Mouse (Mus musculus): ENCODE measurements around the gene Yap1. TPM values are rescaled to one million over a fixed set of nuclear protein-coding genes. Genes with fewer than 3 reads are reported as not detected.
A peak's percentile ranks its signal among the peaks of the same experiment; 100 is the strongest.

Gene Yap1
- polyA plus RNA-seq, 1 experiment from 2014 or later = 48.1 TPM

DNA sequence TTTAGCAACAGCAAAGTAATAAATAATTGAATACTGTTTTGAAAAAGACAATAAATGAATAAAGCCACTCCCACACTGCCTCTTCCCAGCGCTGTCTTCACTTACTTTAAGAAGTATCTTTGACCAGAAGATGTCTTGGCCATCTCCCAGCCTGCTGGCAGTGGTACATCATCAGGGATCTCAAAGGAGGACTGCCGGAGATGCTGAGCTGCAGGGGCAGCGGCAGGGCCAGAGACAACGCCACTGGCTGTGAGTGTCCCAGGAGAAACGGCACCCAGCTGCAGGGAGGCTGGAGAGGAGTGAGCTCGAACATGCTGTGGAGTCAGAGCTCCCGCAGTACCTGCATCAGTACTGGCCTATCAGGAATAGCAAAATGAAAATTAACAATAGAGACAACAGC lies 3.0 kb downstream of the Yap1 start:
- WGBS = 48% methylated on average over 7 of the region's 7 CpGs
- Histone ChIP-seq H3K4me3 (peak overlapping the region; percentile 22), H3K36me3 (peaks cover 45% of the 10 kb centered on the region), H3K27ac (no peak overlapping the region), H3K27me3 (no peaks in the 10 kb centered on the region), H3K9ac (no peak overlapping the region), H3K9me3 (no peaks in the 10 kb centered on the region), H3K4me1 (peaks cover 43% of the 10 kb centered on the region), H3K4me2 (replicated peaks) (peak overlapping the region; percentile 49)
- no peak for ATAC-seq (ENCODE audit: low FRiP score, low read depth)

DNA sequence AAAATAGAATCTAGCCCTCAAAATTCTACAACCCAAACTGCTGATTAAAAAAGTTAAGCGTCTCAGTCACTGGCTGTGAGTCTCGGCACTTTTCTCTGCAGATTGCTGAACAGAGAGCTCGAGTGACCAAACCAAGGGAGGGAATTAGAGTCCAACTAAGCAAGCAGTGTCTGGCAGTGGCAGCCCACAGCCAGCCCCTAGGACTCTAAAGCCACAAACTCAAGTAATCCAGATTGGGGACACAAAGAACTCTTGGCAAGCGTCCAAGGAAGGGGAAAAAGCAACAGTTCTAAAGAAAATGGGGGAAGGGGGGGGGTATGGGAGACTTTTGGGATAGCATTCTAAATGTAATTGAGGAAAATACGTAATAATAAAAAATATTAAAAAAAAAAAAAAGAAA lies 10.1 kb downstream of the Yap1 start:
- Histone ChIP-seq H3K9ac (no peak overlapping the region), H3K36me3 (peaks cover 80% of the 10 kb centered on the region), H3K9me3 (no peaks in the 10 kb centered on the region), H3K27ac (no peak overlapping the region), H3K4me1 (peaks cover 22% of the 10 kb centered on the region), H3K27me3 (no peaks in the 10 kb centered on the region), H3K4me2 (replicated peaks) (no peak overlapping the region), H3K4me3 (no peak overlapping the region)
- ATAC-seq (ENCODE audit: low FRiP score, low read depth) = no peak
- 69% methylated on average over 5 of the region's 5 CpGs for WGBS

DNA sequence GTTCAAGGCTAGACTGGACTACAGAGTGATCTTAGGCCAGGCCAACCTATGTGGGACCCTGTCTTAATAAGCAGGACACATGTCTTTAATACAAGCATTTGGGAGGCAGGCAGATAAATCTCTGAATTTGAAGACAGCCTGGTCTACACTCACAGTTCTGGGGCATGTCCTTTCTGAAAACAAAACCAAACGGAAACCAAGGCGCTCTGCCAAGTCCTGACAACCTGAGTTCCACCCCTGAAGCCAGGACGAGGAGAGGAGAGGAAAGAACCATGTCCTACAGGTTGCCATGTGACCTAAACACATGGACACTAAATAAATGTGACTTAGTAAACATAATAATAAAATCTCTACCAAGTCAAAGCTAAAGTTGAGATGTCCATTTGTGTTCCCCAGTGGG lies 11.7 kb downstream of the Yap1 start:
- Histone ChIP-seq H3K27ac (no peak overlapping the region), H3K9ac (no peak overlapping the region), H3K4me3 (no peak overlapping the region), H3K4me1 (peaks cover 9% of the 10 kb centered on the region; the same call in 1 of the 2 replicates), H3K9me3 (no peaks in the 10 kb centered on the region), H3K27me3 (no peaks in the 10 kb centered on the region), H3K4me2 (replicated peaks) (no peak overlapping the region), H3K36me3 (peaks cover 78% of the 10 kb centered on the region)
- no peak for ATAC-seq (ENCODE audit: low FRiP score, low read depth)
- WGBS = 62% methylated on average over 3 of the region's 3 CpGs

DNA sequence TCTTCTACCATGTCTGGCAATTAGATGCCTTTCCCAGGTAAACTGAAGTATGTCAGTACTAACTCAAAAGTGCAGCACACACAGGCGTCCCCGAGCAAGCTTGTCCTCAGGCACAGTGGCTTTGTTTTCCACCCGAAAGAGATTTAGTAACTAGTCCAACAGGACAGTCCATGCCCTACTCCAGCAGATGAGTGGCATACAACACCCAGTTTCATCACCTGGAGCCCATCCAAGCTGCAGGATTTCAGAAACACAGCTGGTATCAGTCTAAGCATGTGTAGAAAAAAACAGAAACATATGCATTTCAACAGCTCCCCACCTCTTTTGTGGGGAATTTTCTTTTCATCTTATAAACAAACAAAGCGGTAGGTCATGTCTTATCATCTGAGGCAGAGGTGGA lies 13.5 kb downstream of the Yap1 start:
- Histone ChIP-seq H3K27me3 (no peaks in the 10 kb centered on the region), H3K9ac (no peak overlapping the region), H3K36me3 (peaks cover 82% of the 10 kb centered on the region), H3K4me1 (peaks cover 9% of the 10 kb centered on the region; the same call in 1 of the 2 replicates), H3K9me3 (no peaks in the 10 kb centered on the region), H3K4me2 (replicated peaks) (no peak overlapping the region), H3K4me3 (no peak overlapping the region), H3K27ac (no peak overlapping the region)
- 85% methylated on average over 4 of the region's 4 CpGs for WGBS
- ATAC-seq (ENCODE audit: low FRiP score, low read depth) = no peak

DNA sequence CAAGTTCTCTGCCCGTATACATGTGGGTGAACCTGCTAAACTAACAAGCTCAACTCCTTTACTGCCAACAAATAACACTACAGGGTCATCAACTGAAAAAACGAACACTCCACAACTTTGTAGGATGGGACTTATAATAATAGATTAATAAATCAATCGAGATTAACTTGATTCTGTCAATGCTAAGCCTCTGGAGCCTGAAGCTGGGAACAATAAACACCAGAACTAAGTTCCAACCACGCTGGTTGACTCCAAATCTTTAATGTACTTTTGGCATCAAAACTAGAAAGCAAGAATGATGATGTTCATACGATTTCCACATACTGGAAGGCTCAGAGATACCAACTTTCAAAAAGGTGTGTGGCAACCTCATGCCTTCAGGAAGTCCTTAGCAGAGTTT lies 17.3 kb downstream of the Yap1 start:
- H3K27me3 ChIP-seq = no peaks in the 10 kb centered on the region
- H3K27ac ChIP-seq = no peak overlapping the region
- no peak overlapping the region for H3K9ac ChIP-seq
- H3K9me3 ChIP-seq = no peaks in the 10 kb centered on the region
- no peak overlapping the region for H3K4me2 ChIP-seq (replicated peaks)
- no peak overlapping the region for H3K4me3 ChIP-seq
- no peak for ATAC-seq (ENCODE audit: low FRiP score, low read depth)
- peaks cover 63% of the 10 kb centered on the region for H3K36me3 ChIP-seq
- WGBS = 86% methylated on average over 5 of the region's 5 CpGs
- peaks cover 12% of the 10 kb centered on the region for H3K4me1 ChIP-seq

DNA sequence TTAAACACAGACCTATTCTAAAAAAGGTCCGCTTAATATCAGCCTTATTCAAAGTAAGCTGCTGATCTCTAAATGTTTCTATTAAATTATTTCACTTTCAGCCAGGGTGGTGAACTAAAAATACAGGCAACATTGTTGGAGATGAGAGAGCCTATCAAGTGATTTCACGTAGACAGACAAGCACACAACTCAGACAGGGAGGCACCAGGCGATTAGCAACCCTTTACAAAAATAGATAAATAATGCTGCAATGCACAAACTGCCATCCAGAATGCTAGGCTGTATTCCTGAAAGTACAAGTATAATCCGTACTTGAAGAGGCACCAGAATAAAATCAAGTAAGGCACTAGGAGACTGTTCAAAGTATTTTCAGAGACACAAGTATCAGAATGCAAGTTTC lies 20.1 kb downstream of the Yap1 start:
- no peaks in the 10 kb centered on the region for H3K27me3 ChIP-seq
- no peak overlapping the region for H3K4me2 ChIP-seq (replicated peaks)
- no peaks in the 10 kb centered on the region for H3K9me3 ChIP-seq
- no peak for ATAC-seq (ENCODE audit: low FRiP score, low read depth)
- peaks cover 12% of the 10 kb centered on the region for H3K4me1 ChIP-seq
- WGBS = 75% methylated on average over 4 of the region's 4 CpGs
- H3K27ac ChIP-seq = no peak overlapping the region
- no peak overlapping the region for H3K9ac ChIP-seq
- H3K4me3 ChIP-seq = no peak overlapping the region
- H3K36me3 ChIP-seq = peaks cover 58% of the 10 kb centered on the region

DNA sequence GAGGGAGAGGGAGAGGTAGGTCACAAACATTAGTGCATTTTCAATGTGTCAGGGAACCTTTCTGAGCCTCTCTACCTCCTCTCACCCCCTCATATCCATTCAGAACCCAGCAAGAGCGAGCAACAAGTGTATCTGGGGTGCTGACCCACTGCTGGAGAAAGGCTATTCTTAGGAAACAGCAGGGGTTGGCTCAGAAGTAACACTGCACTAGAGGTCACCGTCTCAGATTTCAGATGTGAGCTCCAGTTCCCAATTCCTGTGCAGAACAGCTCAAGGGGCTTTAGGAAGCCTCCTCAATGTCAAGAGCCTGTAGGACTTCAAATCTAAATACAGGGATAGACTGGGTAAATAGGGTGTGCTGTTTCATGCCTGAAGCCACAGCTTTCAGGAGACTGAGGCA lies 20.7 kb downstream of the Yap1 start:
- Histone ChIP-seq H3K36me3 (peaks cover 57% of the 10 kb centered on the region), H3K4me2 (replicated peaks) (no peak overlapping the region), H3K27me3 (no peaks in the 10 kb centered on the region), H3K27ac (no peak overlapping the region), H3K9me3 (no peaks in the 10 kb centered on the region), H3K4me3 (no peak overlapping the region), H3K9ac (no peak overlapping the region), H3K4me1 (peaks cover 12% of the 10 kb centered on the region)
- ATAC-seq (ENCODE audit: low FRiP score, low read depth) = peak; percentile 29; the same call in 1 of the 2 replicates
- 32% methylated on average over 2 of the region's 2 CpGs for WGBS

DNA sequence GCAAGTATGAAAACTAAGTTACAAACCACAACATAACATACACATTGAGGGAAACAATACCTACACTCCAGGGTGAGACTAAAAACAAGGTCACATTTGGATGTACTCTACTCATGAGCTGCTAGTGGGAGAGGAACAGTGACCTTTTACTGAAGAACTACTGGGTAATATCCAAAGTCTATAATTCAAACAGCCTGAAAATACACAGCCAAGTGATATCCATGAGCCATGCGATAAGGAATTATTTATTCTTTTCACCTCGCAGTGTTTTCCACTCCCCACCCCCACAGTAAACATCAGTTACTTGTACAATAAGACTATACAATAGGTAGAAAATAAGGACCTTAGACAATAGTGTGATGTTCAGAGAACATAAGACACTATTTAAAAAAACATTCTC lies 24.2 kb downstream of the Yap1 start:
- no peak overlapping the region for H3K27ac ChIP-seq
- no peak for ATAC-seq (ENCODE audit: low FRiP score, low read depth)

DNA sequence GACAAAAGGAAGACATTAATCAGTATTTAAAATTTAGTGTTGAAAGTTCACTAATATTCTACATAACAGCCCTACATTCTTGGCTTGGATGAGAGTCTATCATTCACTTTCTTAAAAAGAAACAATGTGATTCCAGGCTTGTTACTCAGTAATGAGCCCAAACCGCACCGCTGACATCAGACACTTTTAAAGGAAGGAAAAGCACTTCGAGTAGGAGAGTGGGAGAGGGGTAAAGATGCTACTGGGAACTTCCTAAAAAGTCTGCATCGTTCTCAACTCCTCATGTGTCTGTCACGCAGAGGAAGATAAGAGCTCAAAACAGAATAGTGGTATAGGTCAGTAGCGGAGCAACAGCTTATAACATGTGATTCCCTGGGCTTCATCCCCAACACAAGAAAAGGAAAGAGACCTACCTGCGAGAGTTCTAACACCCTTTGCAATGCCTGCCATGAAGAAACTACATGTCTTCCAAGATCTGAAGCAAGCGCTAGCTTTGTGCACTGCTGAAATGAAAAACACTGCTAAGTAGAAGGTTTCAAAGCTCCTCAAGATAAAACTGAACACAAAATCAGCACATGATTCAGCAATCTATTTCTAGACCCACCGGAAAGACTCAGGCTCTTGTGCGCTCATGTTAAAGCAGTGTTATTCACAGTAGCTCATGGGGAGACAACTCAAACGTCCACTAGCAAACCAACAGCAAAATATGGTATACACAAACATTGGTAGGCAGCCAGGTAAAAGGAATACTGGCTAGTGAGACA lies 25.1 kb downstream of the Yap1 start:
- no peaks in the 10 kb centered on the region for H3K9me3 ChIP-seq
- no peak overlapping the region for H3K27ac ChIP-seq
- peaks cover 64% of the 10 kb centered on the region for H3K36me3 ChIP-seq
- 88% methylated on average over 11 of the region's 11 CpGs for WGBS
- H3K4me1 ChIP-seq = peaks cover 6% of the 10 kb centered on the region
- no peak overlapping the region for H3K4me3 ChIP-seq
- no peak for ATAC-seq (ENCODE audit: low FRiP score, low read depth)
- no peaks in the 10 kb centered on the region for H3K27me3 ChIP-seq
- H3K4me2 ChIP-seq (replicated peaks) = no peak overlapping the region
- H3K9ac ChIP-seq = no peak overlapping the region

More for the DNA sequence above, 24.2 kb downstream of the Yap1 start:
- no peaks in the 10 kb centered on the region for H3K27me3 ChIP-seq
- no peak overlapping the region for H3K4me3 ChIP-seq
- H3K36me3 ChIP-seq = peaks cover 58% of the 10 kb centered on the region
- no peak overlapping the region for H3K9ac ChIP-seq
- WGBS = 88% methylated on average over 2 of the region's 2 CpGs
- peaks cover 10% of the 10 kb centered on the region for H3K4me1 ChIP-seq
- no peaks in the 10 kb centered on the region for H3K9me3 ChIP-seq
- no peak overlapping the region for H3K4me2 ChIP-seq (replicated peaks)

DNA sequence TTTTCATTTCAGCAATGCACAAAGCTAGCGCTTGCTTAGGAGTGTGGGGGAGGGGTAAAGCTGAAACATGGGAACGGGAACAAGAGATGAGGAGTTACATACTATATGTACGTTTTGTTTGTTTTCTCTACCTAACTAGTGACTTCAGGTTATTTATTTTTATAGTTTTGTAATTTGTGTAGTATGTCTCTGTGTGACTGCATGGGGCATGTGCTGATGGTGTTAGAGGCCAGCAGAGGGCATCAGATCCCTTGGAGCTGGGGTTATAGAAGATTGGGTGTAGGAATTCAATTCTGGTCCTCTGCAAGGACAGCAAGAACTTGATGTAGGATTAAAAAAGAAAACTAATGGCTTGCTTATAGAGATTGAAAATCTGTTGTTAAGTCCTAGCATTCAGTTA lies 25.9 kb downstream of the Yap1 start:
- 87% methylated on average over 3 of the region's 3 CpGs for WGBS
- Histone ChIP-seq H3K9me3 (no peaks in the 10 kb centered on the region), H3K36me3 (peaks cover 68% of the 10 kb centered on the region), H3K4me3 (no peak overlapping the region), H3K9ac (no peak overlapping the region), H3K27me3 (no peaks in the 10 kb centered on the region), H3K4me2 (replicated peaks) (no peak overlapping the region), H3K4me1 (peaks cover 1% of the 10 kb centered on the region), H3K27ac (no peak overlapping the region)
- no peak for ATAC-seq (ENCODE audit: low FRiP score, low read depth)

DNA sequence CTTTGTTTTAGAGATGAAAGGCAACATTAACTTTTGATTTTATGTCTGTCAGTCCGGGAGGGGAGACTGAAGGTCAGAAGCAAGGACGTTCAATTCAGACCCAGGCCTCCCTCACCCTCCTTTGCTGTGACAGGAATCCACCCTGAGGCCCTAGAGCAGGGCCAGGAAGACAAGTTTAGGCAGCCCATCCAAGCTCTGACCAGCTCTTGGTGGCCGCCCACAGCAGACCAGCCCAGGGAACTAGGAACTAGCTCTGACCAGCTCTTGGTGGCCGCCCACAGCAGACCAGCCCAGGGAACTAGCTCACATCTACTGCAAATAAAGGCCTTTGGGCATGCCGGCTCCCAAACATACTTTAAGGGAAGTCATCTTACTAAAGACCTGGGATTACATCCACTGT lies 26.8 kb downstream of the Yap1 start:
- H3K4me1 ChIP-seq = no peaks in the 10 kb centered on the region
- H3K4me2 ChIP-seq (replicated peaks) = no peak overlapping the region
- H3K36me3 ChIP-seq = peaks cover 73% of the 10 kb centered on the region
- H3K27me3 ChIP-seq = no peaks in the 10 kb centered on the region
- H3K9me3 ChIP-seq = no peaks in the 10 kb centered on the region
- 76% methylated on average over 5 of the region's 5 CpGs for WGBS
- no peak overlapping the region for H3K4me3 ChIP-seq
- no peak for ATAC-seq (ENCODE audit: low FRiP score, low read depth)
- no peak overlapping the region for H3K9ac ChIP-seq
- H3K27ac ChIP-seq = no peak overlapping the region

DNA sequence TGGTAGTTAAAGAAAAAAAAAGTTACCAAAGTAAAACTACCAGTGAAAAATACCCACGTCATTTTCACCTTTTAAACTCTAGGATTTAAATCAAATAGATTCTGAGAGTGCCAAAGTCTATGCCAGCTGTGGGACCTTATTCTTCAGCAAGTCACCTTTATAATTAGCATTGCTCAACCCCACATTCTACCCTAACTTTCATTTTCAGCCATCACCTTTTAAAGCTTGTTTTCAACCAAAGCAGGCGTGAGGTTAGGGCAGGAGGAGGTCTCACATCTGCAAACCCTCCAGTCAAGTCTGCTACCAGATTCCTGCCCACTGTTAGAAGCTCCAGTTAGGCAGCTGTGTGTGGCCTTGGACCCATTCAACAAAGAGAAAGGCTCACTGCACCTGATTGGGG lies 32.4 kb downstream of the Yap1 start:
- no peaks in the 10 kb centered on the region for H3K9me3 ChIP-seq

DNA sequence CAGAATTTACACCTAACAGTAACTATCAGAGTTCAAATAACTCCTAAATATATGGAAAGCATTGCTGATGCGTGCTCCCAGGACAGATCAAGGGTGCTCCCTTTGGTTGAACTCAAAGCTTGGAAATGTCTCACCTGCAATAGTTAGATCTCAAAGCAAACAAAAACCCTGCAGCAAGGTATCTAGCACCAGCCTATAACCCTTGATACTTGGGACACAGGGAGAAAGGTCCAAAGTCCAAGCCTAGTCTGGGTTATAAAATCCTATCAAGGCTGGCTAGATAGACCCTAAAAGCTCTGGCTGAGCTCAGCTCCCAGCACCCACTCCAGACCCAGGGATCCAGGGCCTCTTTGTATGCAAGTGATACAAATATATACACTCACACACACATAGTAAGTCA lies 36.4 kb downstream of the Yap1 start:
- Histone ChIP-seq H3K4me2 (replicated peaks) (no peak overlapping the region), H3K9ac (no peak overlapping the region), H3K27ac (no peak overlapping the region), H3K9me3 (no peaks in the 10 kb centered on the region), H3K27me3 (no peaks in the 10 kb centered on the region), H3K36me3 (peaks cover 48% of the 10 kb centered on the region), H3K4me1 (peaks cover 17% of the 10 kb centered on the region), H3K4me3 (no peak overlapping the region)
- WGBS = 87% methylated on average over 1 of the region's 1 CpGs
- no peak for ATAC-seq (ENCODE audit: low FRiP score, low read depth)

More for the DNA sequence above, 32.4 kb downstream of the Yap1 start:
- H3K27me3 ChIP-seq = no peaks in the 10 kb centered on the region
- peaks cover 3% of the 10 kb centered on the region; the same call in 1 of the 2 replicates for H3K4me1 ChIP-seq
- H3K4me3 ChIP-seq = no peak overlapping the region
- no peak overlapping the region for H3K9ac ChIP-seq
- no peak overlapping the region for H3K27ac ChIP-seq
- no peak overlapping the region for H3K4me2 ChIP-seq (replicated peaks)
- no peak for ATAC-seq (ENCODE audit: low FRiP score, low read depth)
- WGBS = 50% methylated on average over 2 of the region's 2 CpGs
- peaks cover 64% of the 10 kb centered on the region for H3K36me3 ChIP-seq
